Mouse (Mus musculus): ENCODE results near the gene Wars2. TPM values are rescaled to one million over a fixed set of nuclear protein-coding genes. Genes with fewer than 3 reads are reported as not detected.

Wars2 gene
- polyA plus RNA-seq, 1 experiment from 2014 or later = 8.8 TPM

DNA sequence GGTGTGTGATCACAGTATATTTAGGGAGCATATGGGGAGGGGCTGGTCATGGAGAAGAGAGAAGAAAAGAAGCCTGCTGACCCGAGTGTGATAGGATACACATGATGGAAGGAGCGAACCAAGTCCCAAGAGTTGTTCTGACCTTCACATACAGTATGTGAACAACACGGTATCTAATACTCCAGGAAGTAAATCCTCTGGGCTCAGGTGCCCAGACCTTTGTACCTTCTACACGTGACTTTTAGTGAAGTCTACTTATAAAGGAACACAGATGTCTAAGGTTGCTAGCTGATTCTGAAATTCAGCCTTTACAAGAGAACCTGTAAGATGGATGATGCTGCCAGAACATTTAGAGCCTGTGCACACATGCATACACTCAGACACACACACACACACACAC lies 15.4 kb downstream of the Wars2 start:
- WGBS = 84% methylated on average over 4 of the region's 4 CpGs
- Histone ChIP-seq H3K9me3 (peaks cover 8% of the 10 kb centered on the region; the same call in 1 of the 2 replicates), H3K4me2 (replicated peaks) (no peak overlapping the region), H3K27me3 (no peaks in the 10 kb centered on the region), H3K27ac (no peak overlapping the region), H3K4me1 (peaks cover 15% of the 10 kb centered on the region), H3K36me3 (no peaks in the 10 kb centered on the region), H3K9ac (no peak overlapping the region), H3K4me3 (no peak overlapping the region)
- no peak for ATAC-seq (ENCODE audit: low FRiP score, low read depth)

- Histone ChIP-seq H3K4me3 (no peak overlapping the region), H3K9me3 (peaks cover 8% of the 10 kb centered on the region; the same call in 1 of the 2 replicates), H3K9ac (no peak overlapping the region), H3K27me3 (no peaks in the 10 kb centered on the region), H3K4me2 (replicated peaks) (no peak overlapping the region), H3K36me3 (no peaks in the 10 kb centered on the region), H3K4me1 (peaks cover 15% of the 10 kb centered on the region), H3K27ac (no peak overlapping the region)
- no peak for ATAC-seq (ENCODE audit: low FRiP score, low read depth)
- whole genome bisulfite sequencing = 56% methylated on average over 1 of the region's 1 CpGs
Observed at GRCm38 (mm10) chr3:99156987-99157386, 16.1 kb downstream of the Wars2 start.

GRCm38 (mm10) chr3:99157451-99158015 lies 16.7 kb downstream of the Wars2 start:
- H3K4me1 ChIP-seq = peaks cover 15% of the 10 kb centered on the region
- no peak overlapping the region for H3K4me2 ChIP-seq (replicated peaks)
- H3K9ac ChIP-seq = no peak overlapping the region
- H3K4me3 ChIP-seq = no peak overlapping the region
- 41% methylated on average over 4 of the region's 4 CpGs for WGBS
- ATAC-seq (ENCODE audit: low FRiP score, low read depth) = no peak
- H3K9me3 ChIP-seq = peaks cover 8% of the 10 kb centered on the region; the same call in 1 of the 2 replicates
- no peaks in the 10 kb centered on the region for H3K36me3 ChIP-seq
- no peaks in the 10 kb centered on the region for H3K27me3 ChIP-seq
- H3K27ac ChIP-seq = no peak overlapping the region

GRCm38 (mm10) chr3:99160016-99160415 lies 19.1 kb downstream of the Wars2 start:
- H3K9me3 ChIP-seq = peaks cover 8% of the 10 kb centered on the region; the same call in 1 of the 2 replicates
- no peak overlapping the region for H3K4me3 ChIP-seq
- no peak for ATAC-seq (ENCODE audit: low FRiP score, low read depth)
- no peak overlapping the region for H3K27ac ChIP-seq
- no peak overlapping the region for H3K4me2 ChIP-seq (replicated peaks)
- no peaks in the 10 kb centered on the region for H3K27me3 ChIP-seq
- H3K4me1 ChIP-seq = peaks cover 17% of the 10 kb centered on the region
- no peak overlapping the region for H3K9ac ChIP-seq
- WGBS = 90% methylated on average over 3 of the region's 3 CpGs
- no peaks in the 10 kb centered on the region for H3K36me3 ChIP-seq

GRCm38 (mm10) chr3:99162191-99162590 lies 21.3 kb downstream of the Wars2 start:
- H3K4me2 ChIP-seq (replicated peaks) = no peak overlapping the region
- H3K27me3 ChIP-seq = no peaks in the 10 kb centered on the region
- WGBS = 76% methylated on average over 2 of the region's 2 CpGs
- H3K27ac ChIP-seq = no peak overlapping the region
- no peaks in the 10 kb centered on the region for H3K36me3 ChIP-seq
- peaks cover 17% of the 10 kb centered on the region for H3K4me1 ChIP-seq
- ATAC-seq (ENCODE audit: low FRiP score, low read depth) = no peak
- H3K9me3 ChIP-seq = peaks cover 8% of the 10 kb centered on the region; the same call in 1 of the 2 replicates
- no peak overlapping the region for H3K9ac ChIP-seq
- H3K4me3 ChIP-seq = no peak overlapping the region

DNA sequence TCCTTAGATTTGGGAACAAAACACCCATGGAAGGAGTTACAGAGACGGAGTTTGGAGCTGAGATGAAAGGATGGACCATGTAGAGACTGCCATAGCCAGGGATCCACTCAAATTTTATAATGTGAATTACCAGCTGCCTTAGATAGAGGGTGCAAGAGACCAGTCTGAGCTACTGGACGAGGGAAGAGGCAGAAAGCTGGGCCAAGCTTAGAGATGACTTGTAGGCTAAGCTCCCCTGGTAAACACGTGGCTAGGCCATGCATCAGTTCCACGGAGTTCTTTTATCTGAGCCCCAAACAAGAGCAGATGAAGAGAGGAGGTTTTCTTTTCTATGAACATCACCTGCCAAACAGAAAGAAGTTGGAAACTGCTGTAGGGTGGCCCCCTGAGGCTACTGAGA lies 26.9 kb downstream of the Wars2 start:
- Histone ChIP-seq H3K4me3 (no peak overlapping the region), H3K9ac (no peak overlapping the region), H3K4me1 (peaks cover 3% of the 10 kb centered on the region), H3K4me2 (replicated peaks) (no peak overlapping the region), H3K9me3 (no peaks in the 10 kb centered on the region), H3K27ac (no peak overlapping the region), H3K36me3 (no peaks in the 10 kb centered on the region), H3K27me3 (no peaks in the 10 kb centered on the region)
- ATAC-seq (ENCODE audit: low FRiP score, low read depth) = no peak
- WGBS = 63% methylated on average over 4 of the region's 4 CpGs

GRCm38 (mm10) chr3:99173178-99173577 lies 32.3 kb downstream of the Wars2 start:
- no peak overlapping the region for H3K27ac ChIP-seq
- H3K4me1 ChIP-seq = peaks cover 19% of the 10 kb centered on the region
- H3K4me3 ChIP-seq = no peak overlapping the region
- H3K27me3 ChIP-seq = no peaks in the 10 kb centered on the region
- no peaks in the 10 kb centered on the region for H3K36me3 ChIP-seq
- no peak overlapping the region for H3K9ac ChIP-seq
- WGBS = 53% methylated on average over 5 of the region's 5 CpGs
- no peaks in the 10 kb centered on the region for H3K9me3 ChIP-seq
- no peak for ATAC-seq (ENCODE audit: low FRiP score, low read depth)
- no peak overlapping the region for H3K4me2 ChIP-seq (replicated peaks)

DNA sequence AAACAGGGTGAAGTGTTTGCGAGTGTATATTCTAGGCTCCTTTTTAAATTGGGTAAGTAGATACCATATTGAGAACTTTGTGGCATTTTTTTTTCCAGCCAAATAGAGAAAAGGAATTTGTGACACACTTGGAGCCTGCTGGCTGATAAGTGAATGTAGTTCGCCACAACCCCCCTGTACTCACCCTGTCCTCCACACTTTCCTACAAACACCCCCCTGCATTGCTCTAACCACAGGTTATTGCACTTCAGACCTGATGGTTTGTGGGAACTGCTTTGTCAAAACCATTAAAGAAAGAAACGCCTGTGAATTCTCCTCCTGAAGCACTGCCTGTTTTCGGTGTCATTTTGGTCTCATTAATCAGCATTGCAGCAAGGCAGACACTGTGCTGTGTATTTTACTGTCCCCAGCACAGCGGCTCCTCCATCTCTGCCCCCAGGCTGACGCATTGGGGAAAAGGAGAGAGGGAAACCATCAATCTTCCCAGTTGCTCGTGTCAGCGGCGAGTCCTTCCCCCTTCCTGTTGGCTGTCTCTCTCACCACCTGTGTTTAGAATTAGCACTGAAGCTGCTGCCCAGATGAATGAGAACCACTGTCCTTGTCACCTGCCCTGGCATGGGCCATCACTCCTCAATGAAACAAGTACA lies 33.9 kb downstream of the Wars2 start:
- no peak overlapping the region for H3K9ac ChIP-seq
- no peak for ATAC-seq (ENCODE audit: low FRiP score, low read depth)
- no peaks in the 10 kb centered on the region for H3K27me3 ChIP-seq
- WGBS = 17% methylated on average over 9 of the region's 9 CpGs
- H3K36me3 ChIP-seq = no peaks in the 10 kb centered on the region
- peaks cover 22% of the 10 kb centered on the region for H3K4me1 ChIP-seq
- no peak overlapping the region for H3K27ac ChIP-seq
- H3K4me2 ChIP-seq (replicated peaks) = peak overlapping the region; percentile 21; the same call in 1 of the 2 replicates
- no peak overlapping the region for H3K4me3 ChIP-seq
- no peaks in the 10 kb centered on the region for H3K9me3 ChIP-seq

DNA sequence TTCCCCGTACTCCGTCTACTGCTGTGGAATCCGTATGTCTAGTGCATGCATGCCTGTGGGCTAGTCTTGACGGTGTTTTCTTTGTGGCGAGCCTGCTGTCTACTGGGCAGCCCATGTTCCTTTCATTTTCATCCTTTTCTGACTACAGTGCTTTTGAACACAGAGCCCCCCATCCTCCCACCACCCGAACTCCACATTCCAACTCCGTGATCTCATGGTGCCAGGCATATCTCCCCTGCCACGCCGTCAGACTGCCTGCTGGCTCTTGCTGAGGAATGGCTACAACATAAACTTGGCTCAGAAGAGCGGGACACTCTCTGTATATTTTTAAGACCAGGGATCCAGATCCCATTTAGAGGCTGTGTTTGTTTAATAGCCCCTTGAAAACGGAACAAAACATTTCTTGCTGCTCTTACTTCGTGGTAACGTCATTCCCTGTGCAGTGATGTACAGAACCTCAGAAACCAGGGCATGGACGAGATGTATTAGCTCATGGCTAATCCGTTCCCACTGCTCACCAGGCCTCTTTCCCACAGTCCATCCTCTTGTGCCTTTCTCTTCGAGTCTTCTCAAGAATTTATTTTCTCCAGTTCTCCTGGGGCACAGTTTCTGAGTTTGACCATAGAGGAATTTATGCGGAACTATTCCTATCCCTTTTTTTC lies 42.6 kb downstream of the Wars2 start:
- Histone ChIP-seq H3K4me2 (replicated peaks) (peak overlapping the region; percentile 14; the same call in 1 of the 2 replicates), H3K4me1 (peaks cover 12% of the 10 kb centered on the region), H3K36me3 (no peaks in the 10 kb centered on the region), H3K9me3 (no peaks in the 10 kb centered on the region), H3K9ac (no peak overlapping the region), H3K4me3 (no peak overlapping the region), H3K27ac (peak overlapping the region; percentile 29; the same call in 1 of the 2 replicates), H3K27me3 (no peaks in the 10 kb centered on the region)
- ATAC-seq (ENCODE audit: low FRiP score, low read depth) = peak; percentile 59; the same call in 1 of the 2 replicates
- 53% methylated on average over 17 of the region's 17 CpGs for WGBS

DNA sequence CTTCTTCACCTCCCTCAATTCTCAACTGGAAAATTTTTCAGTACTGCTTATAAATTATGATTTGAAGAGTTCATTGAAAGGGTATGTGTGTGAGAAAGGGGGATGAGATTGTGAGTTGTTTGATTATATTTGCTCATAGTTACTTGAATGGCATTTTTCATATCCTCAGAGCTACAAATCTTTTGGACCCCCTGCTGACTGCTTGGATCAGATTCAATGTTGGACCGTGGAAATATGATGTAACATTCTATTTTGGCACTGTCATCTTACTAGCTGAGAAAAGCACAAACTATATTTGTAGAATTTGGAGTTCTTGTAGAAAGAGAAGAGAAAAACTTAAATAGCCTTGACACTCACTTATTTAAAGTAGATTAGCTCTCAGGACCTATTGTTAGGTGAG lies 43.5 kb downstream of the Wars2 start:
- no peak overlapping the region for H3K4me3 ChIP-seq
- H3K4me1 ChIP-seq = peaks cover 12% of the 10 kb centered on the region
- H3K9ac ChIP-seq = no peak overlapping the region
- H3K4me2 ChIP-seq (replicated peaks) = no peak overlapping the region
- H3K27me3 ChIP-seq = no peaks in the 10 kb centered on the region
- H3K9me3 ChIP-seq = no peaks in the 10 kb centered on the region
- WGBS = 62% methylated on average over 1 of the region's 1 CpGs
- ATAC-seq (ENCODE audit: low FRiP score, low read depth) = no peak
- H3K36me3 ChIP-seq = no peaks in the 10 kb centered on the region
- no peak overlapping the region for H3K27ac ChIP-seq

DNA sequence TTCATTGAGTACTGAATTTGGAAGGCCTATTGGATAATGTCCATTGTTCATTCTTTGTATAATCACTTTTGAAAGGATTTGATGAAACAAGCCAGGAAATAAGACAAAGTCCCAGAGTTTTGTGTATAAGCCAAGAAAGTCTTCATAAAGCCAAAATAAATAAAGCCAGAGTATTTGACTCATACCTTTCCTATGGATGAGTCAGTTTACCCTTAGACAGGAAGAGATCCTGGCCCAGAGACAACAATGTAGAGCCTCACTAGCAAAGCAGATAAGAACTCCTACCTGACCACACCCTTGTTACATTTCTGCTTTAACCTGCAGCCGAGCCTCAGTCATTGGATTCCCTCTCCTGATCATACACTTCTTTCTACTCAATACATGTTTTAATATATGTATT lies 47.2 kb downstream of the Wars2 start:
- no peak for ATAC-seq (ENCODE audit: low FRiP score, low read depth)
- 93% methylated on average over 1 of the region's 1 CpGs for WGBS
- H3K9ac ChIP-seq = no peak overlapping the region
- no peak overlapping the region for H3K4me2 ChIP-seq (replicated peaks)
- no peaks in the 10 kb centered on the region for H3K36me3 ChIP-seq
- H3K27ac ChIP-seq = no peak overlapping the region
- no peaks in the 10 kb centered on the region for H3K27me3 ChIP-seq
- no peaks in the 10 kb centered on the region for H3K9me3 ChIP-seq
- H3K4me3 ChIP-seq = no peak overlapping the region
- H3K4me1 ChIP-seq = peaks cover 17% of the 10 kb centered on the region

GRCm38 (mm10) chr3:99193576-99193975 lies 52.7 kb downstream of the Wars2 start:
- Histone ChIP-seq H3K36me3 (no peaks in the 10 kb centered on the region), H3K4me3 (no peak overlapping the region), H3K27me3 (no peaks in the 10 kb centered on the region), H3K9ac (no peak overlapping the region), H3K27ac (0 out of 2 replicates have a peak overlapping the region, but pooled peaks have one; percentile 34), H3K9me3 (no peaks in the 10 kb centered on the region), H3K4me1 (peaks cover 18% of the 10 kb centered on the region), H3K4me2 (replicated peaks) (no peak overlapping the region)
- peak; percentile 54; the same call in 1 of the 2 replicates for ATAC-seq (ENCODE audit: low FRiP score, low read depth)
- 54% methylated on average over 4 of the region's 4 CpGs for WGBS

Measured in limb, embryonic 13.5 days (tissue).